Mouse (Mus musculus): ENCODE results near the gene Gm10717. TPM values are rescaled to one million over a fixed set of nuclear protein-coding genes. Genes with fewer than 3 reads are reported as not detected.

The Gm10717 gene
- not detected in 2 replicates for polyA plus RNA-seq (2012; rRNA removed; ENCODE audit: low replicate concordance)

GRCm38 (mm10) chr9:3024912-3025467 lies at the start of gene Gm10717:
Gene Gm10717, plus strand, starts transcription at chr9:3025417.

GRCm38 (mm10) chr9:3000445-3000972 lies 24.7 kb upstream of the Gm10717 start, which contains the start of gene Gm10722:
Gene Gm10722, plus strand, starts transcription at chr9:3000922.

DNA sequence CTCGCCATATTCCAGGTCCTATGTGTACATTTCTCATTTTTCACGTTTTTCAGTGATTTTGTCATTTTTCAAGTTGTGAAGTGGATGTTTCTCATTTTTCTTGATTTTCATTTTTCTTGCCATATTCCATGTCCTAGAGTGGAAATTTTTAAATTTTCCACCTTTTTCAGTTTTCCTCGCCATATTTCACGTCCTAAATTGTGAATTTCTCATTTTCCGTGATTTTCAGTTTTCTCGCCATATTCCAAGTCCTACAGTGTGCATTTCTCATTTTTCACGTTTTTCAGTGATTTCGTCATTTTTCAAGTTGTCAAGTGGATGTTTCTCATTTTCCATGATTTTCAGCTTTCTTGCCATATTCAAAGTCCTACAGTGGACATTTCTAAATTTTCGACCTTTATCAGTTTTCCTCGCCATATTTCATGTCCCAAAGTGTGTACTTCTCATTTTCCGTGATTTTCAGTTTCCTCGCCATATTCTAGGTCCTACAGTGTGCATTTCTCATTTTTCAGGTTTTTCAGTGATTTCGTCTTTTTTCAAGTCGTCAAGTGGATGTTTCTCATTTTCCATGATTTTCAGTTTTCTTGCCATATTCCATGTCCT lies 22.3 kb upstream of the Gm10717 start, which contains the start of gene Gm11168:
Gm11168 (plus strand) TSS at position 553 of the 603 bp plus-strand sequence.

GRCm38 (mm10) chr9:3012733-3013279 lies 12.4 kb upstream of the Gm10717 start, which contains the start of gene Gm10721:
Gene Gm10721, plus strand, starts transcription at chr9:3013140.

DNA sequence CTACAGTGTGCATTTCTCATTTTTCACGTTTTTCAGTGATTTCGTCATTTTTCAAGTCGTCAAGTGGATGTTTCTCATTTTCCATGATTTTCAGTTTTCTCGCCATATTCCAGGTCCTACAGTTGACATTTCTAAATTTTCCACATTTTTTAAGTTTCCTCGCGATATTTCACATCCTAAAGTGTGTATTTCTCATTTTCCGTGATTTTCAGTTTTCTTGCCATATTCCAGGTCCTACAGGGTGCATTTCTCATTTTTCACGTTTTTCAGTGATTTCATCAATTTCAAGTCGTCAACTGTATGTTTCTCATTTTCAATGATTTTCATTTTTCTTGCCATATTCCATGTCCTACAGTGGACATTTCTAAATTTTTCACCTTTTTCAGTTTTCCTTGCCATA lies 9.9 kb upstream of the Gm10717 start, which contains the start of gene Gm10720:
Gm10720 (plus strand) TSS at position 301 of the 400 bp plus-strand sequence.

DNA sequence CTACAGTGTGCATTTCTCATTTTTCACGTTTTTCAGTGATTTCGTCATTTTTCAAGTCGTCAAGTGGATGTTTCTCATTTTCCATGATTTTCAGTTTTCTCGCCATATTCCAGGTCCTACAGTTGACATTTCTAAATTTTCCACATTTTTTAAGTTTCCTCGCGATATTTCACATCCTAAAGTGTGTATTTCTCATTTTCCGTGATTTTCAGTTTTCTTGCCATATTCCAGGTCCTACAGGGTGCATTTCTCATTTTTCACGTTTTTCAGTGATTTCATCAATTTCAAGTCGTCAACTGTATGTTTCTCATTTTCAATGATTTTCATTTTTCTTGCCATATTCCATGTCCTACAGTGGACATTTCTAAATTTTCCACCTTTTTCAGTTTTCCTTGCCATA lies 8.1 kb upstream of the Gm10717 start, which contains the start of gene Gm10719:
Gm10719 (plus strand) TSS at position 301 of the 400 bp plus-strand sequence.

DNA sequence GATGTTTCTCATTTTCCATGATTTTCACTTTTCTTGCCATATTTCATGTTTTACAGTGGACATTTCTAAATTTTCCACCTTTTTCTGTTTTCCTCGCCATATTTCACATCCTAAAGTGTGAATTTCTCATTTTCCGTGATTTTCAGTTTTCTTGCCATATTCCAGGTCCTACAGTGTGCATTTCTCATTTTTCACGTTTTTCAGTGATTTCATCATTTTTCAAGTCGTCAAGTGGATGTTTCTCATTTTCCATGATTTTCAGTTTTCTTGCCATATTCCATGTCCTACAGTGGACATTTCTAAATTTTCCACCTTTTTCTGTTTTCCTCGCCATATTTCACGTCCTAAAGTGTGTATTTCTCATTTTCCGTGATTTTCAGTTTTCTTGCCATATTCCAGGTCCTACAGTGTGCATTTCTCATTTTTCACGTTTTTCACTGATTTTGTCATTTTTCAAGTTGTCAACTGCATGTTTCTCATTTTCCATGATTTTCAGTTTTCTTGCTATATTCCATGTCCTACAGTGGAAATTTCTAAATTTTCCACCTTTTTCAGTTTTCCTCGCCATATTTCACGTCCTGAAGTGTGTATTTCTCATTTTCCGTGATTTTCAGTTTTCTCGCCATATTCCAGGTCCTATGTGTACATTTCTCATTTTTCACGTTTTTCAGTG lies 1.8 kb upstream of the Gm10717 start, which contains the start of gene Gm10718:
Gm10718 (plus strand) TSS at position 236 of the 673 bp plus-strand sequence.

GRCm38 (mm10) chr9:3034299-3034698 lies 9.1 kb downstream of the Gm10717 start, which contains the start of gene Gm17535:
Gene Gm17535, plus strand, starts transcription at chr9:3034599.

GRCm38 (mm10) chr9:3036577-3036976 lies 11.4 kb downstream of the Gm10717 start, which contains the start of gene Gm10715:
Gene Gm10715, plus strand, starts transcription at chr9:3036877.

Other genes with a start within 250 kb of the Gm10717 start
- gene Gm10722, start 24.5 kb upstream of the Gm10717 start, polyA plus RNA-seq (2012; rRNA removed; ENCODE audit: low replicate concordance): not detected in 2 replicates
- not detected in 2 replicates for gene Gm11168, start 22.1 kb upstream of the Gm10717 start, polyA plus RNA-seq (2012; rRNA removed; ENCODE audit: low replicate concordance)
- gene Gm10721, start 12.3 kb upstream of the Gm10717 start, polyA plus RNA-seq (2012; rRNA removed; ENCODE audit: low replicate concordance): not detected in 2 replicates
- not detected in 2 replicates for gene Gm10720, start 9.8 kb upstream of the Gm10717 start, polyA plus RNA-seq (2012; rRNA removed; ENCODE audit: low replicate concordance)
- gene Gm10719, start 8.0 kb upstream of the Gm10717 start, polyA plus RNA-seq (2012; rRNA removed; ENCODE audit: low replicate concordance): not detected in 2 replicates
- not detected in 2 replicates for gene Gm10718, start 1.9 kb upstream of the Gm10717 start, polyA plus RNA-seq (2012; rRNA removed; ENCODE audit: low replicate concordance)
- not detected in 2 replicates for gene Gm17535, start 9.2 kb downstream of the Gm10717 start, polyA plus RNA-seq (2012; rRNA removed; ENCODE audit: low replicate concordance)
- not detected in 2 replicates for gene Gm10715, start 11.5 kb downstream of the Gm10717 start, polyA plus RNA-seq (2012; rRNA removed; ENCODE audit: low replicate concordance)